Mouse (Mus musculus) adipose tissue, adult 10 weeks (tissue): ENCODE data around the gene Rnf13. TPM values are rescaled to one million over a fixed set of nuclear protein-coding genes. Genes with fewer than 3 reads are reported as not detected.

Source experiments
- polyA plus RNA-seq: library from polyadenylated mRNA; stranded (reverse); fragments of 350-450 nt; fragmentation: Illumina TruSeq; extraction: RNeasy Lipid Tissue Mini Kit (QIAGEN cat#74804); gene quantifications from one replicate; pipeline ENCODE4 v1.2.3, GENCODE M21; 2014; ENCODE audit warnings: low read depth, low replicate concordance

Rnf13 gene
- polyA plus RNA-seq = 65.7 TPM

DNA sequence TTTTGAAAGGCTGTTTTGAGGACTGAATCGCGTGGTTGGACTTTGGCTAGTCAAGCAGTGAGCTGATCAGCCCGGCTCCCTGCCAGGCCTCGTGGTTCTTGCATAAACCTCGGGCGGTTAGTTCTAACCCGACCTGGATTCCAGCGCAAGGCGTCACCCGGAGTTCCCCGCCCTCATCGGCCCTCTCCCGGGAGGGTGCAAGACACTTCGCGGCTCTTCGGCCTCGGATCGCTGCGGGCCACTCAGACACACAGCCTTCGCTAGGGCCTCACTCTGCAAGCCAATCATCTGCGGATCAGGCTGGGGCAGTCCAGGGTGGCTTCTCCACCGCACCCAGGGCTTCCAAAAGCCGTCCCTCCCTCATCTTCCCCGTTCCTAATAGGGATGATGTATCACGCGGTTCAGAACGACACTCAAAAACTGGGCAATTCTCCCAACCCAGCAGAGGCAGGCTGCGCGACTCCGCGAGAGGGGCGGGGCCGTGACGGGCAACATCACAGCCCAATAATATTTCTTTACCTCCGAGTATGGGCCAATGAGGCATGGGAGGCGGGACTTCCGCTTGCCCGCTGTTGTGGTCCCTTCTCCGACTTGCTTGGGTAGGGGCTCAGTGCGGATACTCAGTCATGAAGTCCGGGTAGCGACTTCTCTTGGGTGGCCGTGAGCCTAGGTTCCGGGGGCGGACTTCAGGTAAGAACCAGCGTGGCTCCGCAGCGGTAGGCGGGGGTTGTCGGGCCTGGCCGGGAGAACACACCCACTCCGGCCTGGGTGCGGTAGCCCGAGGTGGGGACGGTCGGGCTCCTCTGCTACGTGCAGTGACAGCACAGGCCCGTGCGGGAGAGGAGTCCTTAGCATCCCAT lies at the start of gene Rnf13:
Gene Rnf13, plus strand, starts transcription at position 552 of the 860 bp plus-strand sequence.

DNA sequence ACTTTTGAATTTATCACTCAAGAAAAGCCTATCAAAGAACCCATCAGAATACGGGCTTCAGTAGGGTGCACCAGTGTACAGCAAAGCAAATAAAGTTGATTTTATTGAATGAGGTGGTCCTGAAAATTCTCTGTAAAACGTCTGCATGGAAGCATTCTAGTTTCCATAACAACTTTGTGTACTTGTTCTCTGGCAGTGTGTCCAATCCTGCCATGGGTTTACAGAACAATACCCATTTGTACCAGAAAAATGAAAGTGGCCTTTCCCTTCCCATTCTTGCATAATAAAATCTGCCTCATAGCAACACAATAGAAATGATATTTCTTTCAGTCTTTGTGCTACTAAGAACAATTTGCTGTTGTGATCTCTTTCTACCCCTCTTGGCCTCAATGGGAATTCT lies 43.1 kb upstream of the Rnf13 start, which contains the start of gene Ankub1:
Gene Ankub1, minus strand, starts transcription at position 81 of the 400 bp plus-strand sequence.

DNA sequence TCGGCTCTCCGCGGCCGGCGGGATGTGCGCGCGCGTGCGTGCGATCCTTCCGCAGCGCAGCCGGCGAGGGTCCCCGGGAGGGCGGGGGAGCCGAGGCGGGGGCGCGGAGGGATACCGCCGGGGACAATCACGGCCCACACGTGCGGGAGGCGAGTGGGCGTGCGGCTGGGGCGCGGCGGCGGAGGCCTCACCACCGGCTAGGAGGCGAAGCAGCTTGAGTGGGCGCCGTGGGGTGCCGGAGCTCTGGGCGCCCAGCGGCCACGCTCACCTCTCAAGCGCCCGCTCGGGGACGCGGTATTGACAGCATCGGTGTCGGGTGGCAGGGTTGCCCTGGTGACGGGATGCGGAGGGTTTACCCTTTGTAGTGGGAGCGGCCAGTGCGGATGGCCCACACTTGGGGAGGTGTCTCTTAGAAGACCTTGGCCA lies 111.9 kb downstream of the Rnf13 start, which contains the start of gene Pfn2:
Gene Pfn2, minus strand, starts transcription at position 320 of the 426 bp plus-strand sequence.

Other genes starting within 250 kb of the Rnf13 start
- 35.3 TPM for gene Wwtr1, start 160.2 kb upstream of the Rnf13 start, polyA plus RNA-seq
- 27.7 TPM for gene Commd2, start 84.3 kb upstream of the Rnf13 start, polyA plus RNA-seq
- not detected for gene Ankub1, start 43.3 kb upstream of the Rnf13 start, polyA plus RNA-seq
- gene Pfn2, start 112.0 kb downstream of the Rnf13 start, polyA plus RNA-seq = 83.3 TPM